Comparison of ENCODE assay signal across 8 mouse cellular contexts in genomic region chr5:44799053-44799860, GRCm38 (mm10). TPM values are rescaled to one million over a fixed set of nuclear protein-coding genes. Genes with fewer than 3 reads are reported as not detected.
DNase-seq lines count a peak whose midpoint lies in the region; ATAC-seq and TF ChIP-seq lines count a peak whose summit lies in the region.

Gene Ldb2 (minus strand): TSS chr5:44799680.

- no peaks in the 10 kb centered on the region for H3K27me3 ChIP-seq in ES-Bruce4 (ENCODE audit: control insufficient read depth, insufficient read depth, low read length, poor library complexity, severe bottlenecking)
- H3K27me3 ChIP-seq in hindbrain, embryonic 13.5 days: no peaks in the 10 kb centered on the region
- no peaks in the 10 kb centered on the region for H3K27me3 ChIP-seq in lung, embryonic 15.5 days

- no peak for TF ChIP-seq CTCF in ES-Bruce4 (IDR thresholded peaks at IDR 0.05; ENCODE audit: low read depth, low read length)
- no peak for TF ChIP-seq CTCF in gastrocnemius, adult 2 months (IDR thresholded peaks at IDR 0.05)

- intact Hi-C loops in gastrocnemius, adult 2 months (cut with DNase I): no loop called here

- no peaks in the 10 kb centered on the region for H3K9me3 ChIP-seq in ES-Bruce4 (replicated peaks; ENCODE audit: control insufficient read depth, insufficient read depth, low read length, poor library complexity, severe bottlenecking)
- no peaks in the 10 kb centered on the region for H3K9me3 ChIP-seq in hindbrain, embryonic 13.5 days
- no peaks in the 10 kb centered on the region for H3K9me3 ChIP-seq in lung, embryonic 15.5 days

- no peaks in the 10 kb centered on the region for H3K4me1 ChIP-seq in ES-Bruce4 (ENCODE audit: control insufficient read depth, insufficient read depth, low read length)
- peaks cover 20% of the 10 kb centered on the region for H3K4me1 ChIP-seq in hindbrain, embryonic 13.5 days (replicated peaks)
- H3K4me1 ChIP-seq in lung, embryonic 15.5 days: peaks cover 17% of the 10 kb centered on the region

- H3K27ac ChIP-seq in ES-Bruce4 (ENCODE audit: insufficient read depth, low read length): no peak within 1 kb of the TSS
- H3K27ac ChIP-seq in gastrocnemius, adult 2 months: peak within 1 kb of the TSS; percentile 80
- H3K27ac ChIP-seq in hindbrain, embryonic 13.5 days: peak within 1 kb of the TSS; percentile 19; the same call in 1 of the 2 replicates
- H3K27ac ChIP-seq in lung, embryonic 15.5 days: peak within 1 kb of the TSS; percentile 50; the same call in 1 of the 2 replicates

- peak within 1 kb of the TSS; percentile 65 for H3K4me2 ChIP-seq in hindbrain, embryonic 13.5 days
- peak within 1 kb of the TSS; percentile 61 for H3K4me2 ChIP-seq in lung, embryonic 15.5 days

- no peak for TF ChIP-seq POLR2A in ES-Bruce4 (IDR thresholded peaks at IDR 0.05; ENCODE audit: insufficient read depth, low read length)

- no peaks in the 10 kb centered on the region for H3K36me3 ChIP-seq in ES-Bruce4 (ENCODE audit: control insufficient read depth, insufficient read depth, low read length, poor library complexity, severe bottlenecking)
- H3K36me3 ChIP-seq in hindbrain, embryonic 13.5 days: no peaks in the 10 kb centered on the region
- H3K36me3 ChIP-seq in lung, embryonic 15.5 days: no peaks in the 10 kb centered on the region

- ATAC-seq in common myeloid progenitor, adult 5-6 weeks (replicated peaks; ENCODE audit: low read depth, poor library complexity, severe bottlenecking): peak; percentile 72
- peak; percentile 95 for ATAC-seq in hindbrain, embryonic 13.5 days (ENCODE audit: low FRiP score)
- ATAC-seq in lung, embryonic 15.5 days (ENCODE audit: borderline replicate concordance, extremely low read depth, low FRiP score, low TSS enrichment): peak; percentile 90

- TF ChIP-seq EP300 in ES-Bruce4 (IDR thresholded peaks at IDR 0.05; ENCODE audit: insufficient read depth, low read depth, low read length): no peak

- peak; percentile 58 for DNase-seq in gastrocnemius, adult 2 months
- DNase-seq in layer of hippocampus, postnatal 25 days (ENCODE audit: extremely low spot score in 1 of 2, low spot score in 1 of 2): peak; percentile 40 to 59
- DNase-seq in retina, adult 2 months (ENCODE audit: low read depth, low spot score): peak; percentile 23
- no peak for DNase-seq in B cell, adult 2 months

- H3K9ac ChIP-seq in ES-Bruce4 (ENCODE audit: low read depth, poor library complexity, severe bottlenecking): no peak within 1 kb of the TSS
- peak within 1 kb of the TSS; percentile 73 for H3K9ac ChIP-seq in hindbrain, embryonic 13.5 days
- peak within 1 kb of the TSS; percentile 42 for H3K9ac ChIP-seq in lung, embryonic 15.5 days

- peak within 1 kb of the TSS; percentile 22; the same call in 1 of the 2 replicates for H3K4me3 ChIP-seq in ES-Bruce4 (ENCODE audit: low read depth, low read length)
- peak within 1 kb of the TSS; percentile 72 for H3K4me3 ChIP-seq in gastrocnemius, adult 2 months
- H3K4me3 ChIP-seq in hindbrain, embryonic 13.5 days: peak within 1 kb of the TSS; percentile 48
- H3K4me3 ChIP-seq in lung, embryonic 15.5 days: peak within 1 kb of the TSS; percentile 46

- 1% methylated on average over 19 of the region's 19 CpGs for WGBS in hindbrain, embryonic 13.5 days
- WGBS in lung, embryonic 15.5 days: under 1% methylated on average over 16 of the region's 19 CpGs

RNA-seq across cellular contexts. Expression of gene Ldb2, which starts in this region (rescaled TPM):
- not detected in 2 replicates for polyA plus RNA-seq in ES-Bruce4 (2011; ENCODE audit: insufficient read depth, insufficient read length, low read depth, missing spikeins)
- total RNA-seq in common myeloid progenitor, adult 5-6 weeks (2017): not detected in 2 replicates
- 1 to 10 TPM; 1.7 to 4.1 TPM for total RNA-seq in gastrocnemius, adult 2 months (2021)
- 23.9 and 26.2 TPM in 2 replicates for polyA plus RNA-seq in hindbrain, embryonic 13.5 days (2015; fragmentation: Nextera tagmentation; extraction: Ambion mirVana)
- 10 to 100 TPM; 37.6 to 46.3 TPM for total RNA-seq in layer of hippocampus, postnatal 25 days (2021)
- 46.2 and 47.8 TPM in 2 replicates for polyA plus RNA-seq in lung, embryonic 15.5 days (2015; fragmentation: Nextera tagmentation; extraction: Ambion mirVana)

Comparison
In these comparisons a context has a peak if more than half of its experiments do, and no peak if none do; other contexts are left out.
1. RNA of gene Ldb2 (total RNA-seq): 37.6 to 46.3 TPM in layer of hippocampus, postnatal 25 days; 1.7 to 4.1 TPM in gastrocnemius, adult 2 months and not detected in common myeloid progenitor, adult 5-6 weeks; every median in the first group is over 4 times any median in the second.
2. RNA of gene Ldb2 (polyA plus RNA-seq): 46.2 to 47.8 TPM in lung, embryonic 15.5 days and 23.9 to 26.2 TPM in hindbrain, embryonic 13.5 days; not detected in ES-Bruce4; every median in the first group is over 10 times any median in the second.
3. Peak in ATAC-seq in common myeloid progenitor, adult 5-6 weeks; RNA of the gene not detected or under 1 TPM.
4. H3K4me3 ChIP-seq: peak in every context shown above with its lines; median percentile 72 in gastrocnemius, adult 2 months; 48 in hindbrain, embryonic 13.5 days; 46 in lung, embryonic 15.5 days; 22 in ES-Bruce4.
5. DNase-seq: peak in gastrocnemius, adult 2 months (single experiment), layer of hippocampus, postnatal 25 days (2 of 2) and retina, adult 2 months (single experiment); none in B cell, adult 2 months (0 of 2).
6. Peak in every context shown above with its lines, with median percentiles within 50 percentile points of each other: ATAC-seq.